Mouse (Mus musculus): Measurements from ENCODE around the gene Pkn1.

DNA sequence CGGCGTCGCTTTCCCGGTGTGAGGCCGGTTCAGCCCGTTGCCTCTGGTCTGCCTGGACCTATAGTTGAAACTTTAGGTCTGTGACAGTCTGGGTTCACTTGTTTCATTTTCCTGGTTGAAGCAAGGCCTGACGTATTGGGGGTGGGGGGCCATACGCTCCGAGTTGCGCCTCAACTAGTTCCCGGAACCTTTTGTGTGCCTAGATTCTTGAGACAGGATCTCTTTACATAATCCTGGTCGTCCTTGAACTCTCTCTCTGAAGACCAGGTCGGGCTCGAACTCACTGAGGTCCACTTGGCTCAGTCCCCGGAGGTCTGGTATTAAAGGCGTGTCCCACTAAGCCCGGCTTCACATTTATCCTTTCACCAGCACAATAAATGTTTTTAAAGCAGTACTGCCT is 16.8 kb upstream of the Pkn1 start:
- TF ChIP-seq POLR2A (IDR thresholded peaks at IDR 0.05; ENCODE audit: extremely low read depth, insufficient read depth, low read length) (no peak), CTCF (IDR thresholded peaks at IDR 0.05; ENCODE audit: extremely low read depth, insufficient read depth, low read length) (no peak)

Data from cortical plate, adult 2 months (tissue).